ENCODE assay signal across 26 mouse cellular contexts in genomic region chr6:31250526-31250925, GRCm38 (mm10).
DNase-seq lines count a peak whose midpoint lies in the region; ATAC-seq and TF ChIP-seq lines count a peak whose summit lies in the region.
"Had no signal": no experiment of that assay in that cellular context is flagged by ENCODE, and none has a peak within 500 bp of the region (broad histone marks: within the 10 kb centered on the region; RNA-seq: fewer than 3 reads in every experiment).

No protein-coding gene starts in this region.

- ATAC-seq in hindbrain, embryonic 11.5 days (ENCODE audit: low FRiP score) = no peak
- ATAC-seq: activated CD4-positive, CD25-positive, alpha-beta regulatory T cell, adult 4 months; CD4-positive, CD25-positive, alpha-beta regulatory T cell, adult 4 months; forebrain, embryonic 13.5 days; forebrain, embryonic 15.5 days; Patski had no signal

- peak; percentile 61 for DNase-seq in heart, adult 11 months
- no peak for DNase-seq in heart, adult 9 months (ENCODE audit: low spot score in 2 of 2)
- DNase-seq in testis, postnatal 10 days (ENCODE audit: low spot score) = no peak
- peak; percentile 80 for DNase-seq in MN1 (ENCODE audit: low spot score)
- no peak for DNase-seq in frontal cortex, postnatal 14 days (ENCODE audit: low spot score in 2 of 2)
- DNase-seq in hindbrain, embryonic 11.5 days (ENCODE audit: low spot score) = no peak
- DNase-seq: adrenal gland, adult 8-10 months; adrenal gland, postnatal 14 days; adrenal gland, postnatal 36 days; B cell, adult 2 months; cerebellum, adult 11-12 months; cerebellum, adult 2 months; cerebellum, adult 9-10 months; cerebellum, postnatal 10 days; cerebellum, postnatal 25 days; embryo, embryonic 11 days had no signal

- no peaks in the 10 kb centered on the region for H3K36me3 ChIP-seq in testis, adult 2 months (ENCODE audit: control insufficient read depth, insufficient read depth, low read length)
- no peaks in the 10 kb centered on the region for H3K36me3 ChIP-seq in hindbrain, embryonic 11.5 days (ENCODE audit: control insufficient read depth, insufficient read depth, low read length)
- H3K36me3 ChIP-seq: embryonic facial prominence, embryonic 10.5 days; embryonic facial prominence, embryonic 12.5 days; forebrain, embryonic 15.5 days; G1E had no signal

- H3K27me3 ChIP-seq in testis, adult 2 months (ENCODE audit: control insufficient read depth, insufficient read depth, low read length) = no peaks in the 10 kb centered on the region
- H3K27me3 ChIP-seq in hindbrain, embryonic 11.5 days (ENCODE audit: control insufficient read depth, insufficient read depth, low read length) = no peaks in the 10 kb centered on the region
- H3K27me3 ChIP-seq: CH12.LX; embryonic facial prominence, embryonic 12.5 days; forebrain, embryonic 13.5 days; forebrain, embryonic 15.5 days; Patski had no signal

- TF ChIP-seq CTCF in testis, adult 2 months (IDR thresholded peaks at IDR 0.05; ENCODE audit: control insufficient read depth, insufficient read depth, insufficient replicate concordance, low read depth, low read length) = no peak

- no peak overlapping the region for H3K9ac ChIP-seq in hindbrain, embryonic 11.5 days (ENCODE audit: low read depth, low read length)
- H3K9ac ChIP-seq: embryonic facial prominence, embryonic 12.5 days; forebrain, embryonic 13.5 days; forebrain, embryonic 15.5 days had no signal

- H3K4me3 ChIP-seq in testis, adult 2 months (ENCODE audit: control insufficient read depth, low read depth, low read length) = peak overlapping the region; percentile 41; the same call in 1 of the 2 replicates
- no peak overlapping the region for H3K4me3 ChIP-seq in hindbrain, embryonic 11.5 days (ENCODE audit: low read depth, low read length)
- H3K4me3 ChIP-seq: embryonic facial prominence, embryonic 10.5 days; embryonic facial prominence, embryonic 12.5 days; forebrain, embryonic 13.5 days; forebrain, embryonic 15.5 days had no signal

- no peaks in the 10 kb centered on the region for H3K9me3 ChIP-seq in hindbrain, embryonic 11.5 days (ENCODE audit: control insufficient read depth, low read length)
- H3K9me3 ChIP-seq: embryonic facial prominence, embryonic 10.5 days; embryonic facial prominence, embryonic 12.5 days; forebrain, embryonic 13.5 days; forebrain, embryonic 15.5 days; G1E had no signal

- no peak for TF ChIP-seq POLR2A in testis, adult 2 months (IDR thresholded peaks at IDR 0.05; ENCODE audit: control insufficient read depth, low read depth, low read length)

- H3K27ac ChIP-seq in testis, adult 2 months (ENCODE audit: control insufficient read depth, insufficient read depth, low read depth, low read length) = no peak overlapping the region
- H3K27ac ChIP-seq in hindbrain, embryonic 11.5 days (ENCODE audit: low read depth, low read length) = no peak overlapping the region
- H3K27ac ChIP-seq: embryonic facial prominence, embryonic 10.5 days; embryonic facial prominence, embryonic 12.5 days; forebrain, embryonic 13.5 days; forebrain, embryonic 15.5 days had no signal

- H3K4me2 ChIP-seq in hindbrain, embryonic 11.5 days (replicated peaks; ENCODE audit: low read depth, low read length) = no peak overlapping the region
- H3K4me2 ChIP-seq: embryonic facial prominence, embryonic 12.5 days; forebrain, embryonic 13.5 days; forebrain, embryonic 15.5 days had no signal

- WGBS in hindbrain, embryonic 11.5 days = 72% methylated on average over 2 of the region's 2 CpGs

- H3K4me1 ChIP-seq in testis, adult 2 months (ENCODE audit: control insufficient read depth, insufficient read depth, low read length) = peaks cover 9% of the 10 kb centered on the region
- H3K4me1 ChIP-seq in hindbrain, embryonic 11.5 days (replicated peaks; ENCODE audit: control insufficient read depth, insufficient read depth, low read length) = no peaks in the 10 kb centered on the region

Comparison
In these comparisons a context has a peak if more than half of its experiments do, and no peak if none do; other contexts are left out.
1. DNase-seq: peak in heart, adult 11 months (single experiment) and MN1 (single experiment); none in heart, adult 9 months (0 of 2), testis, postnatal 10 days (single experiment), frontal cortex, postnatal 14 days (0 of 2) and hindbrain, embryonic 11.5 days (single experiment).